Mouse (Mus musculus) ES-Bruce4 (cell line): Measurements from ENCODE around the gene Uba2.
"Not testable (repeated sequence)": the region's sequence is repeated elsewhere in the genome, so short reads cannot be mapped to it uniquely, and the experiment has no call there.

Experiments
- CTCF ChIP-seq: IDR thresholded peaks from one replicate; pipeline ENCODE4 v1.8.1; 2011; ENCODE audit warnings: low read depth, low read length
- POLR2A ChIP-seq: IDR thresholded peaks from one replicate; pipeline ENCODE4 v1.8.1; 2011; ENCODE audit warnings: low read length; ENCODE audit not compliant: insufficient read depth

DNA sequence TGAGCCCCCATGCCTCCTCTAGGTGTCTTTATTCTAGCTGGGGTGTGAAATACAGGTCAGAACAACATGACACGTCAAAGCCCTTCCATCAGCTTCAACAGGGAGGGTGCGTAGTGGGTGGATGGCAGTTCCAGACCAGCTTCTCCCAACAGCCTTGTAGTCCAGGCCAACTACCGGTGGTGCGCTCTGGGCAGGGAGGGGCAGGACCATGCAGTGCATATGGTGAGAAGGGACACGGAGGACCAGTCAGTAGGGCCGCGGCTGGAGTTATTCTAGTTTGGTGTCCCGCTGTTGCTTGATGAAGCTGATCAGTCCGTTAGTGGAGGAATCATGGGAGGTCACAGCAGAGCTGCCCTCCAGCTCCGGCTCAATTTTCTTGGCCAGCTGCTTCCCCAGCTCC lies 32.7 kb upstream of the Uba2 start:
- TF ChIP-seq POLR2A, CTCF: not testable (repeated sequence)
